Mouse (Mus musculus) hindbrain, embryonic 11.5 days (tissue): ENCODE measurements at regions not wholly inside any gene's neighbourhood (a gene's known extent, or its start where the extent isn't known, plus 50 kb on each side); places are given as distances from the start of the nearest gene placed in this dataset.
"Not testable (repeated sequence)": the region's sequence is repeated elsewhere in the genome, so short reads cannot be mapped to it uniquely, and the experiment has no call there.

Experiments
- ATAC-seq: fragments of 200-750 bp; cut with Nextera tagmentation; 2 replicates; pipeline ENCODE4 v1.8.0; 2017; ENCODE audit warnings: mild to moderate bottlenecking, moderate TSS enrichment, moderate library complexity; ENCODE audit not compliant: low FRiP score
- DNase-seq: peaks from one replicate; pipeline ENCODE4 v3.0.0-alpha.2; 2015; ENCODE audit warnings: low spot score
- H3K27ac ChIP-seq: fragments of 300-500 bp; sonication (generic); 2 replicates; pipeline ENCODE4 v1.5.1; 2014; ENCODE audit warnings: mild to moderate bottlenecking, low read depth, low read length
- H3K27me3 ChIP-seq: fragments of 300-500 bp; sonication (generic); 2 replicates; pipeline ENCODE4 v1.6.1; 2014; ENCODE audit warnings: mild to moderate bottlenecking, low read length, moderate library complexity, mixed read lengths; ENCODE audit not compliant: control insufficient read depth, insufficient read depth
- H3K36me3 ChIP-seq: fragments of 300-500 bp; sonication (generic); 2 replicates; pipeline ENCODE4 v1.6.1; 2014; ENCODE audit warnings: mild to moderate bottlenecking, low read length, moderate library complexity, mixed read lengths; ENCODE audit not compliant: control insufficient read depth, insufficient read depth
- H3K4me1 ChIP-seq: fragments of 300-500 bp; sonication (generic); replicated peaks from 2 replicates; pipeline ENCODE4 v1.6.1; 2014; ENCODE audit warnings: low read length, mixed read lengths; ENCODE audit not compliant: control insufficient read depth, insufficient read depth
- H3K4me2 ChIP-seq: fragments of 300-500 bp; sonication (generic); replicated peaks from 2 replicates; pipeline ENCODE4 v1.6.1; 2014; ENCODE audit warnings: mild to moderate bottlenecking, low read depth, low read length
- H3K4me3 ChIP-seq: fragments of 300-500 bp; sonication (generic); 2 replicates; pipeline ENCODE4 v1.5.1; 2014; ENCODE audit warnings: low read depth, low read length
- H3K9ac ChIP-seq: fragments of 300-500 bp; sonication (generic); 2 replicates; pipeline ENCODE4 v1.6.1; 2014; ENCODE audit warnings: low read depth, low read length
- H3K9me3 ChIP-seq: fragments of 300-500 bp; sonication (generic); 2 replicates; pipeline ENCODE4 v1.6.1; 2016; ENCODE audit warnings: low read length; ENCODE audit not compliant: control insufficient read depth
- WGBS: fragments of 180-500 bp; shearing (Covaris S2); extraction: QIAGEN DNeasy Blood & Tissue Kit; methylation state at CpG from one replicate; pipeline ENCODE4 v1.1.7; 2014; 5-methylcytosine and 5-hydroxymethylcytosine counted together

DNA sequence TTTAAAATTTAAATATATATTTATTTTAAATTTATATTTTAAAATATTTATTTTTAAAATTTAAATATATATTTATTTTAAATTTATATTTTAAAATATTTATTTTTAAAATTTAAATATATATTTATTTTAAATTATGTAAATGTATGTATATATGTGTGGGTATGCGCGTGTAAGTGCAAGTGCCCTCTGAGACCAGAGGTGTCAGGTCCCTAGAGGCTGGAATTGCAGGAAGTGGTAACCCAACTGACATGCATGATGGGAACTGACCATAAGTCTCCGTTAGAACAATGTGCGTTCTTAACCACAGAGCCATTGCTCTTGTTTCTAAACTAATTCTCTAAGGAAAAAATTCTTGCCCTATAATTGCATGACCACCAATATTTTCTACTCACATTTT is 420.7 kb downstream of the Lmo7 start:
- H3K27me3 ChIP-seq, H3K27ac ChIP-seq, ATAC-seq, H3K9me3 ChIP-seq, H3K36me3 ChIP-seq, H3K4me3 ChIP-seq, H3K4me1 ChIP-seq, H3K4me2 ChIP-seq, H3K9ac ChIP-seq: not testable (repeated sequence)
- WGBS = 97% methylated on average over 4 of the region's 4 CpGs
- DNase-seq = peak; percentile 4

DNA sequence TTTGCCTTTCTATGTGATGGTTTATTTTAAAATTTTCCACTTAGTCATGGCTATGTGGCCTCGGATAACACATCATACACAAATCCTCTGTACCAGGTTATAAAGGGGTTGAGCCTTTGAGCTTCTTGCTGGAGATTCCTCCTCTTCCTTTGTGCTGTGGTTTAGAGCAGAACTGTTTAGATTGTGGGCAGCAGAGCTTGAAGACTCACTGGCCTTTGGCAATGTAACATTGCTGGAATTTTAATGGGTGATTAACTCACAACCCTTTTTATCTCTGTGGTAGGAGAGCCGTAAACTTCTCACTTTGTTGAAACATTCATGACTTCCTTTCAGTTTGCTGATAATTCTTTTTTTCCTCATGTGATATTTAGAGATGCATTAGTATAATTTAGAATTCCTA is 413.0 kb downstream of the Lmo7 start:
- no peaks in the 10 kb centered on the region for H3K27me3 ChIP-seq
- H3K36me3 ChIP-seq = no peaks in the 10 kb centered on the region
- H3K9ac ChIP-seq = no peak overlapping the region
- H3K27ac ChIP-seq = no peak overlapping the region
- H3K4me3 ChIP-seq = no peak overlapping the region
- H3K4me2 ChIP-seq = no peak overlapping the region
- DNase-seq (no peak), ATAC-seq (0 out of 2 replicates have a peak, but pooled peaks have one; percentile 40)
- no peaks in the 10 kb centered on the region for H3K9me3 ChIP-seq
- H3K4me1 ChIP-seq = no peaks in the 10 kb centered on the region
- 46% methylated on average over 2 of the region's 2 CpGs for WGBS

DNA sequence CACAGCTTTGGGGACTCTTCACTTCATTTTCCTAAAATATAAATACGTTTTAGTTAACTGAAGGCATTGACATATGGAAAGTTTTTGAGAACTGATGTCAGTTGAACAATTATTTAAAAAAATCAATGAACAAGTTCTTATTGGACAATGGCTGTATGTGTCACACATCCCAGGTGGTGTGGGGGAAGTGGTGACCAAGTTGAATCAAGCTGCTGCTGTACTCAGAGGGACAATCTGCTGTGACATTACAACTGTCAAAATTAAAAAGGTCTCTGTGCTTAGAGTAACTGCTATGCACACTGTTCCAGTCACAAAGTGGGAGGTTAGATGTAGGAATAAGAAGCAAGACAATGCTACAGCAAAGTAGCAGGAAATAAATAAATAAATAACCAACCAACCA is 409.2 kb downstream of the Lmo7 start:
- H3K9me3 ChIP-seq = no peaks in the 10 kb centered on the region
- 93% methylated on average over 1 of the region's 1 CpGs for WGBS
- H3K36me3 ChIP-seq = no peaks in the 10 kb centered on the region
- DNase-seq = no peak
- ATAC-seq = no peak
- no peaks in the 10 kb centered on the region for H3K27me3 ChIP-seq
- H3K9ac ChIP-seq = no peak overlapping the region
- H3K4me2 ChIP-seq = no peak overlapping the region
- H3K4me1 ChIP-seq = no peaks in the 10 kb centered on the region
- H3K27ac ChIP-seq = no peak overlapping the region
- H3K4me3 ChIP-seq = no peak overlapping the region

DNA sequence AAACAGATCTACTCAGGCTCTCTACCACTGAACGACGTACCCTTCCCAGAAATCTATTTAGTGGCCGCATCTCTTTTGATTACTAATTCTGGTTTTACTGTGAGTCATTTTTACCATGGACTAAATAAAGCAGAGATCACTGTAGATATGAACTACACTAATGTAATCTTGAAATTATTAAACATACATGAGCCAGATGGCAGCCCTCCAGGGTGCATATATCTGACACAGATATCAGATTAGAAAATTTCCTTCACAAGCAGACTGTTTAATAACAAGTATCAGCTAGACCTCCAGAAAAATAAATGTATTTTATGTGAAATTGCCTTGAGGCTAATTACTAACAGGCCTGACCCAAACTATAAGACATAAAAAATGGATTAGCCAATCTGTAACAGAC is 388.4 kb downstream of the Lmo7 start:
- no peaks in the 10 kb centered on the region for H3K27me3 ChIP-seq
- H3K9me3 ChIP-seq = no peaks in the 10 kb centered on the region
- no peak overlapping the region for H3K4me2 ChIP-seq
- no peaks in the 10 kb centered on the region for H3K4me1 ChIP-seq
- no peaks in the 10 kb centered on the region for H3K36me3 ChIP-seq
- no peak overlapping the region for H3K27ac ChIP-seq
- 86% methylated on average over 3 of the region's 3 CpGs for WGBS
- ATAC-seq (no peak), DNase-seq (no peak)
- H3K4me3 ChIP-seq = no peak overlapping the region
- no peak overlapping the region for H3K9ac ChIP-seq

DNA sequence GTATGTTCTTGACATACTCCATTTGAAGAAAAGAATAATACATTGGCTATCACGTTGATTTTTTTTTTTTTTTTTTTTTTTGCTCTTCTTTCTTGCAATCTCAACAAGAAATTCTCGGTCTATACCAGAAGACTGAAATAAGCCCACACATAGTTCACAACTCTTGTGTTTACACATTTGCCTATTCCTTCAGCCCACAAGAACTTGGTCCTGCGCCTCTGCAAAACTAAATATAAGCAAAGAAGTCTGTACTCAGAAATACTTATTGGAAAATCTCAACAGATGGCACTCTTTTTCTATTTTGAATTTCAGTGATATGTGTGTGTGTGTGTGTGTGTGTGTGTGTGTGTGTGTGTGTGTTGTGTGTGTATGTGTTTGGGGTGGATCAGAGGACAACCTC is 376.4 kb downstream of the Lmo7 start:
- Histone ChIP-seq H3K27me3 (no peaks in the 10 kb centered on the region), H3K9ac (no peak overlapping the region), H3K9me3 (no peaks in the 10 kb centered on the region), H3K4me1 (no peaks in the 10 kb centered on the region), H3K4me2 (no peak overlapping the region), H3K27ac (no peak overlapping the region), H3K4me3 (no peak overlapping the region), H3K36me3 (no peaks in the 10 kb centered on the region)
- ATAC-seq = no peak
- 88% methylated on average over 3 of the region's 3 CpGs for WGBS
- DNase-seq = no peak

DNA sequence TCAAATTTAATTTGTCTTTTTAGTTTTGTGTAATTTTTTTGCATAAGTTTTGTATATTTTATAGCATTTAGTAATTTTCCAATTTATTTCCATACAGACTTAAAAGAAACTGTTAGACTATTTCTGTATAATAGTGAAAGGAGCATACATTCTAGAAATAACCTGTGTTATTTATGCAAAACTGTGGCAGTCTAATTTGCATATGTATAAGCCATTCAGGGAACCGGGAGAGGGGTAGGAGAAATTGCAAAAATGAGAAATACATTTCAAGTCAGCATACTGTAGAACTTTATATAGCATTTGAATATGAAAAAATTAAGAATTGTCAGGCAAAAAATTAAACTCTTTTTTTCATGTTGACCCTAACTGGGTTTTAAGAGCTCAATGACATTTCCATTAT is 364.3 kb downstream of the Lmo7 start:
- no peak overlapping the region for H3K4me2 ChIP-seq
- DNase-seq (no peak), ATAC-seq (no peak)
- no peaks in the 10 kb centered on the region for H3K27me3 ChIP-seq
- H3K36me3 ChIP-seq = no peaks in the 10 kb centered on the region
- no peak overlapping the region for H3K4me3 ChIP-seq
- WGBS = 39% methylated on average over 1 of the region's 1 CpGs
- H3K4me1 ChIP-seq = no peaks in the 10 kb centered on the region
- H3K9ac ChIP-seq = no peak overlapping the region
- no peak overlapping the region for H3K27ac ChIP-seq
- H3K9me3 ChIP-seq = no peaks in the 10 kb centered on the region

DNA sequence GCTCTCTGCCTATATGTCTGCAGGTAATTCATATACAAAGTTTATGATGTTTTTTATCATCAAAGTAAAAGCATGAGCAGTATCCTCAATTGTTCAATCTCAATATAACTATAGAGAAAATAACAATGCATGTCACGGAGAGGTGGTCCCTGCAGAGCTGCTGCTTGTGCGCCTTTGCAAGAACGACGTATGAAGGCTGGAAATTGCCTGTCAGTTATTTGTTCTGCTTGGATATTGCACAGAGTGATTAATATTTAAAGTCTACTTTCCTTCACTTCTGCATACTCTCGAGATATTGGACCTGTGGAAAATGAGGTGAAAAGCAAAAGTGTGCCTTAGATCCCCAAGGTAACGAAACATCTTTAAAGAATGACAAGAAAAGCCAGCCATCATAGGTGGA is 362.8 kb downstream of the Lmo7 start:
- WGBS = 59% methylated on average over 6 of the region's 6 CpGs
- Histone ChIP-seq H3K27me3 (no peaks in the 10 kb centered on the region), H3K4me3 (no peak overlapping the region), H3K9me3 (no peaks in the 10 kb centered on the region), H3K4me1 (no peaks in the 10 kb centered on the region), H3K4me2 (no peak overlapping the region), H3K27ac (no peak overlapping the region), H3K9ac (no peak overlapping the region), H3K36me3 (no peaks in the 10 kb centered on the region)
- ATAC-seq (no peak), DNase-seq (no peak)

DNA sequence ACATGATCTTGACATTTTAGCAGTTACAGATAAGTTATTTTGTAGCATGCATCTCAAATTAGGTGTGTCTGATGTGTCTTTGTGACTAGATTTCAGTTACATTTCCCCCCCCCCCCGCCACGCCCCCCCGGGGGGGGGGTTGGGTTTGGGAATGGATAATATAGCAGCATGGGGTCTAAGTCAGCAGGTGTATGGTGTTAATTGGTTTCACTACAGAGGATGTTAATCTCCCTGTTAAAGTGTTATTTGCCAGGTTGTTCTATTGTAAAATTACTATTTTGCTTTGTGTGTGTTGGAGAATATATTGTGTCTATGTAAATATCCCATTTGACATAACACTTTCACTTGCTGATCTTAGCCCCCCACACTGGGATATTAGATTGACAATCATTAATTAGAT is 319.2 kb downstream of the Lmo7 start:
- no peak for ATAC-seq
- 9% methylated on average over 3 of the region's 3 CpGs for WGBS
- H3K27ac ChIP-seq = no peak overlapping the region

DNA sequence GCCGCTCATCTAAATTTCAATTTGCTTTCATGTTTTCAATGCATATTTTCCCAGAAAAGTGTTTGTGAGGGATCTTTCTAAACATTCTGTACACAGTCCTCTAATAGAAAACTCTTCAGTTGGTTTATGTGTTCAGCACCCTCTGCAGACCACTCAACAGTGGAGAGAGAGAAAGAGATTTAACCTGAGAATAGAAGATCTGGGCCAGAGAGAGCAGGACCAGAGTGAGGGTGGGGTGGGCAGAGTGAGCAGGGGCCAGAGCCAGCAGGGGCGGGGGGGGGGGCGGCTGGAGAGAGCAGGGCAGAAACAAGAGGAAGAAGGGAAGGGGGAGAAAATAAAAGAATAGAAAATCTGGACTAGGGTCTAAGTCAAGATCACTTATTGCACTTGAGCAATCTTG is 318.7 kb downstream of the Lmo7 start:
- no peak overlapping the region for H3K4me2 ChIP-seq
- no peak overlapping the region for H3K4me3 ChIP-seq
- no peaks in the 10 kb centered on the region for H3K27me3 ChIP-seq
- no peak for DNase-seq
- H3K9me3 ChIP-seq = no peaks in the 10 kb centered on the region
- H3K9ac ChIP-seq = no peak overlapping the region
- no peak for ATAC-seq
- 56% methylated on average over 2 of the region's 3 CpGs for WGBS
- H3K36me3 ChIP-seq = no peaks in the 10 kb centered on the region
- H3K27ac ChIP-seq = no peak overlapping the region
- H3K4me1 ChIP-seq = no peaks in the 10 kb centered on the region

More for the DNA sequence above, 319.2 kb downstream of the Lmo7 start:
- no peaks in the 10 kb centered on the region for H3K4me1 ChIP-seq
- H3K36me3 ChIP-seq = no peaks in the 10 kb centered on the region
- no peak overlapping the region for H3K4me3 ChIP-seq
- no peak overlapping the region for H3K9ac ChIP-seq
- H3K9me3 ChIP-seq = no peaks in the 10 kb centered on the region
- no peak overlapping the region for H3K4me2 ChIP-seq
- no peak for DNase-seq
- H3K27me3 ChIP-seq = no peaks in the 10 kb centered on the region
